Mouse (Mus musculus) thymus, postnatal 14 days (tissue): ENCODE measurements around the gene Nek8.
"Not testable (repeated sequence)": the region's sequence is repeated elsewhere in the genome, so short reads cannot be mapped to it uniquely, and the experiment has no call there.

Source experiments
- DNase-seq: peaks from one replicate; pipeline ENCODE4 v3.0.0; 2021

Gene Nek8

GRCm38 (mm10) chr11:78176402-78176862, at the start of gene Nek8, which contains the start of gene Tlcd1:
Nek8 (minus strand) TSS chr11:78176675.
Tlcd1 (plus strand) TSS chr11:78176711.
- DNase-seq: peak; percentile 96

- no peak for DNase-seq
Observed at GRCm38 (mm10) chr11:78223586-78223985, 47.1 kb upstream of the Nek8 start.

GRCm38 (mm10) chr11:78215709-78216317, 39.3 kb upstream of the Nek8 start:
- DNase-seq: peak; percentile 41

GRCm38 (mm10) chr11:78213086-78213817, 36.8 kb upstream of the Nek8 start:
- no peak for DNase-seq

GRCm38 (mm10) chr11:78211513-78211912, 35.0 kb upstream of the Nek8 start:
- no peak for DNase-seq

GRCm38 (mm10) chr11:78210615-78211014, 34.1 kb upstream of the Nek8 start:
- no peak for DNase-seq

GRCm38 (mm10) chr11:78209886-78210285, 33.4 kb upstream of the Nek8 start:
- no peak for DNase-seq

- DNase-seq: no peak
Observed at GRCm38 (mm10) chr11:78207190-78207589, 30.7 kb upstream of the Nek8 start.

GRCm38 (mm10) chr11:78205361-78206206, 29.1 kb upstream of the Nek8 start:
- DNase-seq: no peak

GRCm38 (mm10) chr11:78204287-78204686, 27.8 kb upstream of the Nek8 start:
- no peak for DNase-seq

- no peak for DNase-seq
Observed at GRCm38 (mm10) chr11:78202372-78202771, 25.9 kb upstream of the Nek8 start.

- DNase-seq: no peak
Observed at GRCm38 (mm10) chr11:78195101-78195863, 18.8 kb upstream of the Nek8 start.

GRCm38 (mm10) chr11:78194411-78195100, 18.1 kb upstream of the Nek8 start:
- DNase-seq: peak; percentile 64

GRCm38 (mm10) chr11:78193113-78193512, 16.6 kb upstream of the Nek8 start, which contains the start of gene Proca1:
Proca1 (plus strand) TSS chr11:78193392.
- no peak for DNase-seq

GRCm38 (mm10) chr11:78190041-78190440, 13.6 kb upstream of the Nek8 start:
- DNase-seq: no peak

GRCm38 (mm10) chr11:78189234-78190040, 13.0 kb upstream of the Nek8 start:
- DNase-seq: no peak

GRCm38 (mm10) chr11:78188331-78189233, 12.1 kb upstream of the Nek8 start, which contains the start of gene Rab34:
Rab34 (plus strand) TSS chr11:78188430.
- peak; percentile 22 for DNase-seq

- DNase-seq: not testable (repeated sequence)
Observed at GRCm38 (mm10) chr11:78184702-78185101, 8.2 kb upstream of the Nek8 start.

- DNase-seq: no peak
Observed at GRCm38 (mm10) chr11:78183884-78184514, 7.5 kb upstream of the Nek8 start.
